Mouse (Mus musculus) hindbrain, postnatal 0 days (tissue): ENCODE data around the gene Tom1l2. TPM values are rescaled to one million over a fixed set of nuclear protein-coding genes. Genes with fewer than 3 reads are reported as not detected.

Experiments used
- ATAC-seq: fragments of 200-750 bp; cut with Nextera tagmentation; 2 replicates; pipeline ENCODE4 v1.8.0; 2017; ENCODE audit warnings: mild to moderate bottlenecking, moderate TSS enrichment, moderate library complexity
- DNase-seq: peaks from one replicate; pipeline ENCODE4 v3.0.0-alpha.2; 2015; ENCODE audit warnings: low spot score
- H3K27ac ChIP-seq: fragments of 300-500 bp; sonication (generic); 2 replicates; pipeline ENCODE4 v1.5.1; 2014; ENCODE audit warnings: mild to moderate bottlenecking
- H3K27me3 ChIP-seq: fragments of 300-500 bp; sonication (generic); 2 replicates; pipeline ENCODE4 v1.6.1; 2014; ENCODE audit warnings: low read length, mixed read lengths; ENCODE audit not compliant: insufficient read depth
- H3K36me3 ChIP-seq: fragments of 300-500 bp; sonication (generic); 2 replicates; pipeline ENCODE4 v1.6.1; 2014; ENCODE audit warnings: low read length, mixed read lengths; ENCODE audit not compliant: insufficient read depth
- H3K4me1 ChIP-seq: fragments of 300-500 bp; sonication (generic); 2 replicates; pipeline ENCODE4 v1.6.1; 2014; ENCODE audit warnings: antibody characterized with exemption, low read length, mixed read lengths; ENCODE audit not compliant: insufficient read depth
- H3K4me2 ChIP-seq: fragments of 300-500 bp; sonication (generic); 2 replicates; pipeline ENCODE4 v1.6.1; 2014; ENCODE audit warnings: low read depth, mild to moderate bottlenecking, low read length, moderate library complexity, mixed read lengths
- H3K4me3 ChIP-seq: fragments of 300-500 bp; sonication (generic); 2 replicates; pipeline ENCODE4 v1.5.1; 2014; ENCODE audit warnings: low read length
- H3K9ac ChIP-seq: fragments of 300-500 bp; sonication (generic); replicated peaks from 2 replicates; pipeline ENCODE4 v1.6.1; 2014; ENCODE audit warnings: mild to moderate bottlenecking, low read length, moderate library complexity, mixed read lengths
- H3K9me3 ChIP-seq: fragments of 300-500 bp; sonication (generic); 2 replicates; pipeline ENCODE4 v1.6.1; 2016; ENCODE audit warnings: low read length, mixed read lengths
- CTCF ChIP-seq: IDR thresholded peaks from 2 replicates; pipeline ENCODE4 v1.5.1; 2016; ENCODE audit warnings: antibody characterized with exemption, control low read depth, low read depth
- WGBS: fragments of 180-500 bp; shearing (Covaris S2); extraction: QIAGEN DNeasy Blood & Tissue Kit; methylation state at CpG from one replicate; pipeline ENCODE4 v1.1.7; 2014; 5-methylcytosine and 5-hydroxymethylcytosine counted together
- polyA plus RNA-seq: library from polyadenylated mRNA; unstranded; fragments of >200 nt; fragmentation: Nextera tagmentation; extraction: Ambion mirVana; gene quantifications from 2 replicates; pipeline ENCODE4 v1.2.1, GENCODE M21; 2015
- total RNA-seq: library from RNA; depleted of rRNA; stranded (reverse); fragments of >200 nt; gene quantifications from 2 replicates; pipeline ENCODE4 v1.2.3, GENCODE M21; 2014

Tom1l2 gene
- total and polyA plus RNA-seq, 2 experiments from 2014 or later: 48.2 to 124 TPM

GRCm38 (mm10) chr11:60244503-60245143 is 108.1 kb downstream of the Tom1l2 start:
- no peak for ATAC-seq
- no peak overlapping the region for H3K4me3 ChIP-seq
- no peak overlapping the region for H3K9ac ChIP-seq
- no peak overlapping the region for H3K27ac ChIP-seq
- H3K4me1 ChIP-seq: no peaks in the 10 kb centered on the region
- H3K36me3 ChIP-seq: peaks cover 27% of the 10 kb centered on the region
- H3K4me2 ChIP-seq: no peak overlapping the region
- DNase-seq: no peak
- WGBS: 70% methylated on average over 11 of the region's 11 CpGs
- TF ChIP-seq CTCF: no peak
- H3K27me3 ChIP-seq: no peaks in the 10 kb centered on the region
- no peaks in the 10 kb centered on the region for H3K9me3 ChIP-seq

- no peaks in the 10 kb centered on the region for H3K4me1 ChIP-seq
- H3K4me2 ChIP-seq: no peak overlapping the region
- H3K9me3 ChIP-seq: no peaks in the 10 kb centered on the region
- WGBS: 69% methylated on average over 4 of the region's 4 CpGs
- no peak overlapping the region for H3K27ac ChIP-seq
- H3K27me3 ChIP-seq: no peaks in the 10 kb centered on the region
- TF ChIP-seq CTCF: no peak
- H3K9ac ChIP-seq: no peak overlapping the region
- no peak for ATAC-seq
- H3K4me3 ChIP-seq: no peak overlapping the region
- H3K36me3 ChIP-seq: peaks cover 43% of the 10 kb centered on the region
- no peak for DNase-seq
Measured at GRCm38 (mm10) chr11:60240509-60240908, 112.2 kb downstream of the Tom1l2 start.

- peaks cover 20% of the 10 kb centered on the region; the same call in 1 of the 2 replicates for H3K36me3 ChIP-seq
- 89% methylated on average over 5 of the region's 5 CpGs for WGBS
- no peak overlapping the region for H3K27ac ChIP-seq
- DNase-seq (no peak), ATAC-seq (no peak)
- no peaks in the 10 kb centered on the region for H3K27me3 ChIP-seq
- H3K9ac ChIP-seq: no peak overlapping the region
- H3K4me3 ChIP-seq: no peak overlapping the region
- no peaks in the 10 kb centered on the region for H3K9me3 ChIP-seq
- peaks cover 3% of the 10 kb centered on the region; the same call in 1 of the 2 replicates for H3K4me1 ChIP-seq
- no peak for TF ChIP-seq CTCF
- H3K4me2 ChIP-seq: no peak overlapping the region
Measured at GRCm38 (mm10) chr11:60235351-60235750, 117.4 kb downstream of the Tom1l2 start.

GRCm38 (mm10) chr11:60233235-60233634 is 119.5 kb downstream of the Tom1l2 start:
- peaks cover 18% of the 10 kb centered on the region; the same call in 1 of the 2 replicates for H3K36me3 ChIP-seq
- ATAC-seq (peak; percentile 45; the same call in 1 of the 2 replicates), DNase-seq (peak; percentile 59)
- no peak overlapping the region for H3K4me2 ChIP-seq
- no peak overlapping the region for H3K4me3 ChIP-seq
- no peak for TF ChIP-seq CTCF
- H3K9ac ChIP-seq: 0 out of 2 replicates have a peak overlapping the region, but pooled peaks have one; percentile 17
- WGBS: 45% methylated on average over 8 of the region's 8 CpGs
- H3K27ac ChIP-seq: peak overlapping the region; percentile 41
- H3K4me1 ChIP-seq: peaks cover 3% of the 10 kb centered on the region; the same call in 1 of the 2 replicates
- H3K27me3 ChIP-seq: no peaks in the 10 kb centered on the region
- no peaks in the 10 kb centered on the region for H3K9me3 ChIP-seq

- no peak for TF ChIP-seq CTCF
- Histone ChIP-seq H3K9ac (no peak overlapping the region), H3K4me3 (no peak overlapping the region), H3K27ac (no peak overlapping the region), H3K9me3 (no peaks in the 10 kb centered on the region), H3K4me1 (peaks cover 3% of the 10 kb centered on the region; the same call in 1 of the 2 replicates), H3K27me3 (no peaks in the 10 kb centered on the region), H3K4me2 (no peak overlapping the region), H3K36me3 (peaks cover 16% of the 10 kb centered on the region; the same call in 1 of the 2 replicates)
- WGBS: 78% methylated on average over 14 of the region's 14 CpGs
- DNase-seq (no peak), ATAC-seq (no peak)
Measured at GRCm38 (mm10) chr11:60232441-60233058, 120.2 kb downstream of the Tom1l2 start.

- DNase-seq (no peak), ATAC-seq (no peak)
- WGBS: 52% methylated on average over 4 of the region's 4 CpGs
- no peaks in the 10 kb centered on the region for H3K27me3 ChIP-seq
- H3K4me2 ChIP-seq: no peak overlapping the region
- peaks cover 3% of the 10 kb centered on the region; the same call in 1 of the 2 replicates for H3K4me1 ChIP-seq
- H3K27ac ChIP-seq: no peak overlapping the region
- peak overlapping the region; percentile 24; the same call in 1 of the 2 replicates for H3K9ac ChIP-seq
- H3K36me3 ChIP-seq: peaks cover 10% of the 10 kb centered on the region; the same call in 1 of the 2 replicates
- TF ChIP-seq CTCF: no peak
- H3K4me3 ChIP-seq: no peak overlapping the region
- H3K9me3 ChIP-seq: no peaks in the 10 kb centered on the region
Measured at GRCm38 (mm10) chr11:60231951-60232350, 120.8 kb downstream of the Tom1l2 start.
